Mouse (Mus musculus): ENCODE data around the gene Cuedc1.

Cuedc1 gene

GRCm38 (mm10) chr11:88086737-88087627 lies 10.9 kb upstream of the Cuedc1 start:
- DNase-seq (ENCODE audit: low spot score), result peak; percentile 86

GRCm38 (mm10) chr11:88089150-88089549 lies 8.7 kb upstream of the Cuedc1 start:
- DNase-seq (ENCODE audit: low spot score), result no peak

GRCm38 (mm10) chr11:88090293-88090692 lies 7.6 kb upstream of the Cuedc1 start:
- DNase-seq (ENCODE audit: low spot score), result no peak

GRCm38 (mm10) chr11:88091949-88092348 lies 5.9 kb upstream of the Cuedc1 start:
- DNase-seq (ENCODE audit: low spot score), result no peak

- DNase-seq (ENCODE audit: low spot score), result no peak
Measured at GRCm38 (mm10) chr11:88097173-88097572, 685 bp upstream of the Cuedc1 start.

- DNase-seq (ENCODE audit: low spot score), result peak; percentile 56
Measured at GRCm38 (mm10) chr11:88098787-88099598, 1.1 kb downstream of the Cuedc1 start.

GRCm38 (mm10) chr11:88099599-88100023 lies 1.8 kb downstream of the Cuedc1 start:
- no peak for DNase-seq (ENCODE audit: low spot score)

GRCm38 (mm10) chr11:88100170-88100569 lies 2.3 kb downstream of the Cuedc1 start:
- no peak for DNase-seq (ENCODE audit: low spot score)

- no peak for DNase-seq (ENCODE audit: low spot score)
Measured at GRCm38 (mm10) chr11:88103214-88103941, 5.5 kb downstream of the Cuedc1 start.

GRCm38 (mm10) chr11:88105494-88106291 lies 7.8 kb downstream of the Cuedc1 start:
- no peak for DNase-seq (ENCODE audit: low spot score)

- DNase-seq (ENCODE audit: low spot score), result no peak
Measured at GRCm38 (mm10) chr11:88106292-88106554, 8.4 kb downstream of the Cuedc1 start.

GRCm38 (mm10) chr11:88107365-88107764 lies 9.5 kb downstream of the Cuedc1 start:
- no peak for DNase-seq (ENCODE audit: low spot score)

- DNase-seq (ENCODE audit: low spot score), result no peak
Measured at GRCm38 (mm10) chr11:88110031-88110594, 12.3 kb downstream of the Cuedc1 start.

- no peak for DNase-seq (ENCODE audit: low spot score)
Measured at GRCm38 (mm10) chr11:88112078-88112477, 14.2 kb downstream of the Cuedc1 start.

- no peak for DNase-seq (ENCODE audit: low spot score)
Measured at GRCm38 (mm10) chr11:88112677-88113333, 14.9 kb downstream of the Cuedc1 start.

GRCm38 (mm10) chr11:88113543-88114271 lies 15.8 kb downstream of the Cuedc1 start:
- peak; percentile 51 for DNase-seq (ENCODE audit: low spot score)

- no peak for DNase-seq (ENCODE audit: low spot score)
Measured at GRCm38 (mm10) chr11:88114871-88115301, 17.0 kb downstream of the Cuedc1 start.

GRCm38 (mm10) chr11:88116568-88116967 lies 18.7 kb downstream of the Cuedc1 start:
- DNase-seq (ENCODE audit: low spot score), result no peak

- peak; percentile 21 for DNase-seq (ENCODE audit: low spot score)
Measured at GRCm38 (mm10) chr11:88117356-88118090, 19.7 kb downstream of the Cuedc1 start.

Data from ovary, adult 18-20 months (tissue).